Mouse (Mus musculus): ENCODE measurements around the gene Rpa2. TPM values are rescaled to one million over a fixed set of nuclear protein-coding genes. Genes with fewer than 3 reads are reported as not detected.
A peak's percentile ranks its signal among the peaks of the same experiment; 100 is the strongest.

Rpa2 gene
- polyA plus RNA-seq, 1 experiment = 9.9 TPM

DNA sequence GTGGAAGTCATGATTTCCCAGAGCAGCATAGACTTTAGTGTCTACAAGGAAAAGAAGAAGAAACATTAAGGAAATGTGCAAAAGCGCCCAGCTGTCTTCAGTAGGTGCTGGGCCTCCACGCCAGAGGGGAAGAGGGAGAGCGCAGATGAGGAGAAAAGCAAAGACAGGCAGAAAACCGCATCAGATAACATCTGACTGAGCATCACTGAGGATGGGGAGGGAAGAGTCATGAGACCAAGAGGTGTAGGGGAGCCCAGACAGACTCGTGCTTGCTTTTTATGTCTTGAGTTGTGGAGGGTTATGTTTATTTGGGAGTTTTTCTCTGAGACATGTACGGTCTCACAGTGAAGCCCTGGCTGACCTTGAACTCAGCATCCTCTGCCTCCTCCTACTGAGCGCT, 26.6 kb upstream of the Rpa2 start:
- no peaks in the 10 kb centered on the region; the same call in 1 of the 2 replicates for H3K27me3 ChIP-seq (ENCODE audit: control insufficient read depth)
- H3K4me1 ChIP-seq (ENCODE audit: control insufficient read depth) = peaks cover 15% of the 10 kb centered on the region
- H3K4me3 ChIP-seq (replicated peaks) = no peak overlapping the region
- no peaks in the 10 kb centered on the region for H3K36me3 ChIP-seq (ENCODE audit: control insufficient read depth)
- H3K9me3 ChIP-seq (ENCODE audit: control insufficient read depth, low read length) = no peaks in the 10 kb centered on the region
- TF ChIP-seq TAL1 (IDR thresholded peaks at IDR 0.05; ENCODE audit: low read length) (no peak), GATA1 (IDR thresholded peaks at IDR 0.05; ENCODE audit: low read length) (0 out of 2 replicates have a peak, but pooled peaks have one; percentile 26)

DNA sequence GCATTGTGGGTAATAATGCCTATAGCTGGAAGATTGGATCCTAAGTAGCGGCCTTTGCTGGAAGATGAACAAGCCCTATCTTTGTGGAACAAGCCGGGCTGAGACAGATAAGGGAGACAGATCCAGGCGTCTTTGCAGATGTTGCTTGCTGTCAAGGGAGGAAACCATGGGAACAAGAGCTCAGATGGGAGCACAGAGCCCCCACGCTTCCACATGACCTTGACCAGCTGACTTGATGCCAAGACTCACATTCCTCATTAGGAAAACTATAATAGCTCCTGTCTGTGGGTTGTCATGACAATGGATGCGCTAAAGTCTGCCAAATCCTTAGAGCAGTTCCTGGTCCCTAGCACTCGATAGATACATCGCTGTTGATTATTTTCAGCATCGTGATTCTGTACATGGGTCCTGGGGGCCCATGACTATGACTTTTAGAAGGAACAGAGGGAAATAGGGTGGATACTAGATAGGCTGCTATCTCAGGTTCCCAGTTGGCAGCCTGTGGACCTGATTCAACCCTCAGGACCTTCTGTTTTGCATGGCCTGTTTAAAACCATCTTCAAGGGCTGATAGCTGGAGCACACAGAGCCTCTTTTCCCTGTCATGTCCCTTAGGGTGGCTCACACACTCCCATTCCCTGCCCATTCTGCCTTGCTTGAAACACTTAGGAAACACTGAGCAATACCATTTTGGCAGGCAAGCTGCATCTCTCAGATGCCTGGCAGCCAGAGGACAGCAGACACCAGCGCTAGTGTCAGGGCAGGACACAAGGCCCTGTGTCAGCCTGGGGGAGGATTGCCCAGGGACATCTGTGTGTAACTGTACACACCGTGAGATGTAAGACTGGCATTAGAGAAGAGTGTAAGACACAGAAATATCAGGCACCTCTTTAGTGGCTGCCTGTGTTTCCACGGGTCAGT, 23.9 kb upstream of the Rpa2 start:
- no peak for TF ChIP-seq GATA1 (IDR thresholded peaks at IDR 0.05; ENCODE audit: low read length)
- Histone ChIP-seq H3K27me3 (ENCODE audit: control insufficient read depth) (no peaks in the 10 kb centered on the region; the same call in 1 of the 2 replicates), H3K4me3 (replicated peaks) (no peak overlapping the region), H3K4me1 (ENCODE audit: control insufficient read depth) (peaks cover 28% of the 10 kb centered on the region), H3K36me3 (ENCODE audit: control insufficient read depth) (no peaks in the 10 kb centered on the region), H3K9me3 (ENCODE audit: control insufficient read depth, low read length) (no peaks in the 10 kb centered on the region)

DNA sequence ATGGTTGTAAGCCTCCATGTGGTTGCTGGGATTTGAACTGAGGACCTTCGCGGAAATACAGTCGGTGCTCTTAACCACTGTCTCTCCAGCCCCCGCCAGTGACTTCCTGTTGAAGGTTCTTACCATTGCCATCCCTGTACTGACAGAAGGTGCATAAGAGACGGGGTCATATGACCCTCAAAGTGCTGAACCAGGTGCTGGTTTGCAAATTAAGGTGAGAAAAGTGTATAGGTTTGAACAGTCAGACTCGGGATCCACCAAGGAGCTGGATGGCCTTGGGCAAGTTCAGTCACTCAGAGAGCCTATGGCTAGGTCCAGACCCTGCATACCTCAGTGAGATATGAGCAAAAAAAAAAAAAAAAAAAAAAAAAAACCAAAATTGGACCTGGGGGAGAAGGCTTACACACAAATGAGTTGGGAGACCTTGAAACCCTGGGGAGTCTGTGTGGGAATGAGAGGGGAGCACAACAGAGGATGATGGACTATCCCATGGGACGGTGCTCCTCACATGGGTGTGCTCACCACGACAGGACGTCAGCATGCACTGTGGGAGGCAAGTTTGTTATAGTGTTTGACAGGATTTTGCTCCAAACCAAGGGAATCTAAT, 21.1 kb upstream of the Rpa2 start:
- Histone ChIP-seq H3K4me3 (replicated peaks) (no peak overlapping the region), H3K27me3 (ENCODE audit: control insufficient read depth) (no peaks in the 10 kb centered on the region; the same call in 1 of the 2 replicates), H3K36me3 (ENCODE audit: control insufficient read depth) (no peaks in the 10 kb centered on the region), H3K4me1 (ENCODE audit: control insufficient read depth) (peaks cover 28% of the 10 kb centered on the region), H3K9me3 (ENCODE audit: control insufficient read depth, low read length) (no peaks in the 10 kb centered on the region)
- TF ChIP-seq GATA1 (IDR thresholded peaks at IDR 0.05; ENCODE audit: low read length) (no peak), TAL1 (IDR thresholded peaks at IDR 0.05; ENCODE audit: low read length) (0 out of 3 replicates have a peak, but pooled peaks have one; percentile 7)

DNA sequence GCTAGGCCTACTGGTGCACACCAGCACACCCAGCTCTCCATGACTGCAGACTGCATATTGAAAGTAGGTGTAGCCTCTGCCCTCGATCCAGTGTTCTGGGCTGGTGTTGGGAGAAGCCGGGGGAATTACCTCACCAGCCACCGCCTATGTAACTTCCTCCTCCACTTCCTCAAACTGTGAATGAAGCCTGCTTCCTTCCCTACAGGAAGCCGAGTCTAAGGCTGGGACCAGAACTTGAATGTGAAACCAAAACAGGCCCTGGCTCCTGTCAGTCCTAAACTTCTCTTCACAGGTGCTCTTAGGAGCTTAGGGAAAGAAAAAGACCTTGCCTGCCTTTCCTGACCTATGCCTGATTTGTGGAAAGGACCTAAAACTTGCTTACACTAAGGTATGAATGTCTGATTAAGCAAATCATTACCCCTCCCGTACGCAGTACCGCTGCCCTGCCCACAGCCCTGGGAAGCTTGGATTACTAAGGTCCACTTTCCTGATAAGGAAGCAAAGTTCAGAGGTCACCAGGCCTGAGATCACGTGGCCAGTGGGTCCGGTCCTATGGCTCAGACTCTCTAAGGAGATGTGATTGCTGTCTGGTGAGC, 20.4 kb upstream of the Rpa2 start:
- no peaks in the 10 kb centered on the region for H3K9me3 ChIP-seq (ENCODE audit: control insufficient read depth, low read length)
- H3K27me3 ChIP-seq (ENCODE audit: control insufficient read depth) = no peaks in the 10 kb centered on the region; the same call in 1 of the 2 replicates
- no peak overlapping the region for H3K4me3 ChIP-seq (replicated peaks)
- H3K4me1 ChIP-seq (ENCODE audit: control insufficient read depth) = peaks cover 28% of the 10 kb centered on the region
- TF ChIP-seq TAL1 (IDR thresholded peaks at IDR 0.05; ENCODE audit: low read length) = no peak
- no peak for TF ChIP-seq GATA1 (IDR thresholded peaks at IDR 0.05; ENCODE audit: low read length)
- H3K36me3 ChIP-seq (ENCODE audit: control insufficient read depth) = no peaks in the 10 kb centered on the region

DNA sequence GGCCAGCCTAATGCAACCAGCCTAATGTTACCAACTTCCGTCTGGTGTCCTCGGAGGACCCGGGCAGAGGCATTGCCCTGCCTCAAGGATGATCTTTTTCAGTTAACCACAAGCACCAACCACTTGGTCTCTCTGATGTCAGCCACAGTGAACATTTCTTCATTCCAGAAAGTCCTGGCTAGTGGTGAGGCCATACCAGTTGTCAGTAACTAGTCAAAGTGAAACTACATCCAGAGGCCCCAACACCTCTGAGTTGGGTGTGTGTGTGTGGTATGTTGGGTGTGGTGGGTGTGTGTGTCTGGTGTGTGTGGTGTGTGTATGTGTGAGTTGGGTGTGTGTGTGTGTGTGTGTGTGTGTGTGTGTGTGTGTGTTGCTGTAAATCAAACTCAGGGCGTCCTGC, 19.4 kb upstream of the Rpa2 start:
- Histone ChIP-seq H3K36me3 (ENCODE audit: control insufficient read depth) (no peaks in the 10 kb centered on the region), H3K27me3 (ENCODE audit: control insufficient read depth) (peaks cover 2% of the 10 kb centered on the region; the same call in 1 of the 2 replicates), H3K9me3 (ENCODE audit: control insufficient read depth, low read length) (no peaks in the 10 kb centered on the region), H3K4me1 (ENCODE audit: control insufficient read depth) (peaks cover 25% of the 10 kb centered on the region), H3K4me3 (replicated peaks) (no peak overlapping the region)
- TF ChIP-seq GATA1 (IDR thresholded peaks at IDR 0.05; ENCODE audit: low read length) = no peak
- TF ChIP-seq TAL1 (IDR thresholded peaks at IDR 0.05; ENCODE audit: low read length) = no peak

DNA sequence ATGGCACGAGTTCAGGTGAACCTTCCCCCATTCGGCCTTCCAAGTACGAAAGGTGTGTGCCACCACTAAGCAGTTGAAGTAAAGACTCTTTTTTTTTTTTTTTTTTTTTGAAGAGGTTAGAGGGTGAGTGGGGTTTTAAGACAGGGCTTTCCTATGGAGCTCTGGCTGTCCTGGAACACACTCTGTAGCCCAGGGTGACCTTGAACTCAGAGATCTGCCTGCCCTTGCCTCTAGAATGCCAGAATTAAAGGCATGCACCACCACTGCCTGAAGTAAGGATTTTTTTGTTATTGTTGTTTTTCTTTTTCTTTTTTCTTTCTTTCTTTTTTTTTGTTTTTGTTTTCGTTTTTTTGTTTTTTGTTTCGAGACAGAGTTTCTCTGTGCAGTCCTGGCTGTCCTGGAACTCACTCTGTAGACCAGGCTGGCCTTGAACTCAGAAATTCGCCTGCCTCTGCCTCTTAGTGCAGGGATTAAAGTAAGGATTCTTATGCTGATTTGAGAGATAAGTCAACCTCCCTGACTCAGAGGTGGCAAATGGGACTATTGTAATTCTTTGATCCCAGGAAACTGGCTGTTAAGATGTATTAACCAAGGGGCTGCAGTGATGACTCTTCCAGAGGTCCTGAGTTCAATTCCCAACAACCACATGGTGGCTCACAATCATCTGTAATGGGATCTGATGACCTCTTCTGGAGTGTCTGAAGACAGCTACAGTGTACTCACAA, 18.7 kb upstream of the Rpa2 start:
- Histone ChIP-seq H3K36me3 (ENCODE audit: control insufficient read depth) (no peaks in the 10 kb centered on the region), H3K4me3 (replicated peaks) (no peak overlapping the region), H3K9me3 (ENCODE audit: control insufficient read depth, low read length) (no peaks in the 10 kb centered on the region), H3K4me1 (ENCODE audit: control insufficient read depth) (peaks cover 19% of the 10 kb centered on the region), H3K27me3 (ENCODE audit: control insufficient read depth) (peaks cover 3% of the 10 kb centered on the region; the same call in 1 of the 2 replicates)
- TF ChIP-seq TAL1 (IDR thresholded peaks at IDR 0.05; ENCODE audit: low read length) = no peak
- no peak for TF ChIP-seq GATA1 (IDR thresholded peaks at IDR 0.05; ENCODE audit: low read length)

DNA sequence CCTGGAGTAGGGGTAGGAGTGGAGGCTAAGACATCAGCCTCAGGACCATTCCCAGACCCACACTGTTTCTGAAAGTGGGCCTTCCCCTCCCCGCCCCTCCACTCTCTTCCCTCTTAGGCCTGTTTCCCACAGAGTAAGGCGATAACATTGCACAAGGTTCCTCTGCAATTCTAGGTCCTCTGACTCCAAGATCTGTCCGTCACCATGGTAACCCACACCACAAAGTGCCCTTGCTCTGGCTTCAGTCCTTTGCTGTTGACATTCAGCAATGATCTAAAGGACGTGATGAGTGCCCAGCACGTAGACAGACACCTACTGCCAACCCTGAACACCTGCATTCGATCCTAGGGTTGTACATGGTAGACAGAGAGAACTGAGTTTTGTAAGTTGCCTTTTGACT, 15.1 kb upstream of the Rpa2 start:
- no peak for TF ChIP-seq GATA1 (IDR thresholded peaks at IDR 0.05; ENCODE audit: low read length)
- no peak for TF ChIP-seq TAL1 (IDR thresholded peaks at IDR 0.05; ENCODE audit: low read length)
- peaks cover 12% of the 10 kb centered on the region for H3K4me1 ChIP-seq (ENCODE audit: control insufficient read depth)
- H3K36me3 ChIP-seq (ENCODE audit: control insufficient read depth) = no peaks in the 10 kb centered on the region
- no peak overlapping the region for H3K4me3 ChIP-seq (replicated peaks)
- H3K9me3 ChIP-seq (ENCODE audit: control insufficient read depth, low read length) = no peaks in the 10 kb centered on the region; the same call in 1 of the 2 replicates
- H3K27me3 ChIP-seq (ENCODE audit: control insufficient read depth) = peaks cover 36% of the 10 kb centered on the region

DNA sequence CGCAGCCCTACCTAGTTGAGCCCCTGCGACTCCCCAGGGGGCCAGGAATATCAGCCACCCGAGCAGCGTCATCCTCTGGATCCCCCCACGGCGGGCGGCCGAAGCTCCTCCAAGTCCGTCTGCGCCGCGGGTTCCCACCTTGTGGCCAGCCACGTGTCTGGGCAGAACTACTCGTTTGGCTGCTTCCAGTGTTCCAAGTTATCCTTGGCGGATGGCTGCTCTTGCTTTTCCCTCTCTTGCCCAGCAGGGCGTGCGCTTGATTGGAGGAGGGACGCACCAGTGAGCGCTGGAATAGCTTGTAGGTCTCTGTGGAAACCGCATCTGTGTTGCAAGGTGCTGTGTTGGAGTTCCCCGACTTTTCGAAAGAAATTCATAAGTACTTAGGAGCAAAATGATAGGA, 11.2 kb upstream of the Rpa2 start, which contains the start of gene Smpdl3b:
TSS of gene Smpdl3b (minus strand) at position 279 of the 400 bp plus-strand sequence.
- Histone ChIP-seq H3K27me3 (ENCODE audit: control insufficient read depth) (peaks cover 57% of the 10 kb centered on the region), H3K36me3 (ENCODE audit: control insufficient read depth) (no peaks in the 10 kb centered on the region), H3K9me3 (ENCODE audit: control insufficient read depth, low read length) (no peaks in the 10 kb centered on the region; the same call in 1 of the 2 replicates), H3K4me1 (ENCODE audit: control insufficient read depth) (peaks cover 5% of the 10 kb centered on the region), H3K4me3 (replicated peaks) (peak within 1 kb of the TSS; percentile 3)
- TF ChIP-seq GATA1 (IDR thresholded peaks at IDR 0.05; ENCODE audit: low read length) (no peak), TAL1 (IDR thresholded peaks at IDR 0.05; ENCODE audit: low read length) (no peak)
